Mouse (Mus musculus): ENCODE measurements around the gene Ptger2.
A peak's percentile ranks its signal among the peaks of the same experiment; 100 is the strongest.
"Not testable (repeated sequence)": the region's sequence is repeated elsewhere in the genome, so short reads cannot be mapped to it uniquely, and the experiment has no call there.

Gene Ptger2

GRCm38 (mm10) chr14:44987674-44988355 lies at the start of gene Ptger2:
Gene Ptger2, plus strand, starts transcription at chr14:44988195.
- not testable (repeated sequence) for DNase-seq

GRCm38 (mm10) chr14:44960746-44961145 lies 27.2 kb upstream of the Ptger2 start:
- DNase-seq: no peak

- peak; percentile 69 for DNase-seq
Measured at GRCm38 (mm10) chr14:44977278-44977677, 10.7 kb upstream of the Ptger2 start.

- DNase-seq: peak; percentile 7
Measured at GRCm38 (mm10) chr14:44979887-44980286, 8.1 kb upstream of the Ptger2 start.

- peak; percentile 18 for DNase-seq
Measured at GRCm38 (mm10) chr14:44981490-44981889, 6.5 kb upstream of the Ptger2 start.

GRCm38 (mm10) chr14:44984106-44984505 lies 3.9 kb upstream of the Ptger2 start:
- DNase-seq: no peak

GRCm38 (mm10) chr14:44986248-44986647 lies 1.7 kb upstream of the Ptger2 start:
- DNase-seq: no peak

GRCm38 (mm10) chr14:44988456-44989016 lies 541 bp downstream of the Ptger2 start:
- DNase-seq: no peak

GRCm38 (mm10) chr14:44989017-44989721 lies 1.2 kb downstream of the Ptger2 start:
- DNase-seq: no peak

GRCm38 (mm10) chr14:44989751-44990150 lies 1.8 kb downstream of the Ptger2 start:
- no peak for DNase-seq

- DNase-seq: no peak
Measured at GRCm38 (mm10) chr14:44994337-44994736, 6.3 kb downstream of the Ptger2 start.

GRCm38 (mm10) chr14:45000086-45000769 lies 12.2 kb downstream of the Ptger2 start:
- no peak for DNase-seq

GRCm38 (mm10) chr14:45005698-45006283 lies 17.8 kb downstream of the Ptger2 start:
- DNase-seq: no peak

- no peak for DNase-seq
Measured at GRCm38 (mm10) chr14:45009242-45009641, 21.2 kb downstream of the Ptger2 start.

- DNase-seq: no peak
Measured at GRCm38 (mm10) chr14:45011260-45011659, 23.3 kb downstream of the Ptger2 start.

- no peak for DNase-seq
Measured at GRCm38 (mm10) chr14:45011671-45012070, 23.7 kb downstream of the Ptger2 start.

GRCm38 (mm10) chr14:45021551-45021950 lies 33.6 kb downstream of the Ptger2 start:
- DNase-seq: no peak

GRCm38 (mm10) chr14:45034293-45034692 lies 46.3 kb downstream of the Ptger2 start:
- no peak for DNase-seq

- DNase-seq: no peak
Measured at GRCm38 (mm10) chr14:45036579-45036978, 48.6 kb downstream of the Ptger2 start.

GRCm38 (mm10) chr14:45038052-45038451 lies 50.1 kb downstream of the Ptger2 start:
- DNase-seq: no peak

- no peak for DNase-seq
Measured at GRCm38 (mm10) chr14:45040851-45041475, 53.0 kb downstream of the Ptger2 start.

GRCm38 (mm10) chr14:45048128-45048527 lies 60.1 kb downstream of the Ptger2 start:
- no peak for DNase-seq

All from right cerebral cortex, adult 18-20 months (tissue).